Mouse (Mus musculus): ENCODE data around the gene Trp53tg5. TPM values are rescaled to one million over a fixed set of nuclear protein-coding genes. Genes with fewer than 3 reads are reported as not detected.

Gene Trp53tg5
- polyA plus RNA-seq, 1 experiment from 2014 or later: not detected

GRCm38 (mm10) chr2:164421979-164422378 lies 51.5 kb downstream of the Trp53tg5 start:
- Histone ChIP-seq H3K36me3 (replicated peaks) (peaks cover 12% of the 10 kb centered on the region), H3K9me3 (no peaks in the 10 kb centered on the region), H3K27me3 (ENCODE audit: poor library complexity, severe bottlenecking) (peaks cover 4% of the 10 kb centered on the region; the same call in 1 of the 2 replicates), H3K4me3 (no peak overlapping the region), H3K27ac (no peak overlapping the region), H3K4me1 (peaks cover 28% of the 10 kb centered on the region)
- DNase-seq (ENCODE audit: extremely low spot score, low spot score): no peak
- WGBS: 91% methylated on average over 8 of the region's 8 CpGs

- WGBS: 91% methylated on average over 7 of the region's 7 CpGs
- Histone ChIP-seq H3K4me1 (peaks cover 27% of the 10 kb centered on the region), H3K36me3 (replicated peaks) (peaks cover 12% of the 10 kb centered on the region), H3K27ac (no peak overlapping the region), H3K9me3 (no peaks in the 10 kb centered on the region), H3K4me3 (no peak overlapping the region), H3K27me3 (ENCODE audit: poor library complexity, severe bottlenecking) (peaks cover 4% of the 10 kb centered on the region; the same call in 1 of the 2 replicates)
- DNase-seq (ENCODE audit: extremely low spot score, low spot score): no peak
These were observed 52.2 kb downstream of the Trp53tg5 start for GRCm38 (mm10) chr2:164421306-164421705.

Other genes with a start within 250 kb of the Trp53tg5 start
- not detected in 2 replicates for gene Svs2, start 235.3 kb downstream of the Trp53tg5 start, polyA plus RNA-seq (2016; fragmentation: Nextera tagmentation; extraction: Ambion mirVana)
- not detected in 2 replicates for gene Svs3b, start 217.1 kb downstream of the Trp53tg5 start, polyA plus RNA-seq (2016; fragmentation: Nextera tagmentation; extraction: Ambion mirVana)
- not detected in 2 replicates for gene Svs4, start 195.3 kb downstream of the Trp53tg5 start, polyA plus RNA-seq (2016; fragmentation: Nextera tagmentation; extraction: Ambion mirVana)
- gene Svs3a, start 184.5 kb downstream of the Trp53tg5 start, polyA plus RNA-seq (2016; fragmentation: Nextera tagmentation; extraction: Ambion mirVana): not detected in 2 replicates
- gene Svs6, start 157.0 kb downstream of the Trp53tg5 start, polyA plus RNA-seq (2016; fragmentation: Nextera tagmentation; extraction: Ambion mirVana): not detected in 2 replicates
- not detected in 2 replicates for gene Svs5, start 141.0 kb downstream of the Trp53tg5 start, polyA plus RNA-seq (2016; fragmentation: Nextera tagmentation; extraction: Ambion mirVana)
- 0.22 and 0.36 TPM in 2 replicates for gene Slpi, start 84.6 kb downstream of the Trp53tg5 start, polyA plus RNA-seq (2016; fragmentation: Nextera tagmentation; extraction: Ambion mirVana)
- gene Rbpjl, start 70.6 kb downstream of the Trp53tg5 start, polyA plus RNA-seq (2016; fragmentation: Nextera tagmentation; extraction: Ambion mirVana): not detected in 2 replicates
- not detected in 2 replicates for gene Matn4, start 68.6 kb downstream of the Trp53tg5 start, polyA plus RNA-seq (2016; fragmentation: Nextera tagmentation; extraction: Ambion mirVana)
- 19.6 and 22.7 TPM in 2 replicates for gene Sdc4, start 29.8 kb downstream of the Trp53tg5 start, polyA plus RNA-seq (2016; fragmentation: Nextera tagmentation; extraction: Ambion mirVana)
- gene Sys1, start 16.8 kb downstream of the Trp53tg5 start, polyA plus RNA-seq (2016; fragmentation: Nextera tagmentation; extraction: Ambion mirVana): 57.9 and 59.5 TPM in 2 replicates
- gene Gm20458, start 12.8 kb downstream of the Trp53tg5 start, polyA plus RNA-seq (2016; fragmentation: Nextera tagmentation; extraction: Ambion mirVana): 2.0 and 3.0 TPM in 2 replicates
- 3.1 and 4.8 TPM in 2 replicates for gene Dbndd2, start 12.4 kb upstream of the Trp53tg5 start, polyA plus RNA-seq (2016; fragmentation: Nextera tagmentation; extraction: Ambion mirVana)
- 38.5 and 42.0 TPM in 2 replicates for gene Pigt, start 23.8 kb upstream of the Trp53tg5 start, polyA plus RNA-seq (2016; fragmentation: Nextera tagmentation; extraction: Ambion mirVana)
- gene Wfdc2, start 88.7 kb upstream of the Trp53tg5 start, polyA plus RNA-seq (2016; fragmentation: Nextera tagmentation; extraction: Ambion mirVana): 57.8 and 71.3 TPM in 2 replicates
- gene Spint3, start 99.7 kb upstream of the Trp53tg5 start, polyA plus RNA-seq (2016; fragmentation: Nextera tagmentation; extraction: Ambion mirVana): not detected in 2 replicates
- gene Wfdc6a, start 111.7 kb upstream of the Trp53tg5 start, polyA plus RNA-seq (2016; fragmentation: Nextera tagmentation; extraction: Ambion mirVana): not detected in 2 replicates
- gene Eppin, start 119.9 kb upstream of the Trp53tg5 start, polyA plus RNA-seq (2016; fragmentation: Nextera tagmentation; extraction: Ambion mirVana): not detected in 2 replicates
- gene Wfdc6b, start 139.8 kb upstream of the Trp53tg5 start, polyA plus RNA-seq (2016; fragmentation: Nextera tagmentation; extraction: Ambion mirVana): not detected in 2 replicates
- gene Wfdc8, start 139.9 kb upstream of the Trp53tg5 start, polyA plus RNA-seq (2016; fragmentation: Nextera tagmentation; extraction: Ambion mirVana): not detected in 2 replicates
- gene Wfdc16, start 165.1 kb upstream of the Trp53tg5 start, polyA plus RNA-seq (2016; fragmentation: Nextera tagmentation; extraction: Ambion mirVana): not detected in 2 replicates
- gene Wfdc10, start 182.3 kb upstream of the Trp53tg5 start, polyA plus RNA-seq (2016; fragmentation: Nextera tagmentation; extraction: Ambion mirVana): not detected in 2 replicates
- not detected in 2 replicates for gene Wfdc9, start 182.9 kb upstream of the Trp53tg5 start, polyA plus RNA-seq (2016; fragmentation: Nextera tagmentation; extraction: Ambion mirVana)
- gene Wfdc11, start 200.4 kb upstream of the Trp53tg5 start, polyA plus RNA-seq (2016; fragmentation: Nextera tagmentation; extraction: Ambion mirVana): not detected in 2 replicates
- gene Wfdc13, start 211.4 kb upstream of the Trp53tg5 start, polyA plus RNA-seq (2016; fragmentation: Nextera tagmentation; extraction: Ambion mirVana): not detected in 2 replicates
- not detected in 2 replicates for gene Spint4, start 224.8 kb upstream of the Trp53tg5 start, polyA plus RNA-seq (2016; fragmentation: Nextera tagmentation; extraction: Ambion mirVana)
- gene Spint5, start 241.6 kb upstream of the Trp53tg5 start, polyA plus RNA-seq (2016; fragmentation: Nextera tagmentation; extraction: Ambion mirVana): not detected in 2 replicates